Mouse (Mus musculus) hindbrain, embryonic 11.5 days (tissue): ENCODE measurements around the gene Lama5. TPM values are rescaled to one million over a fixed set of nuclear protein-coding genes. Genes with fewer than 3 reads are reported as not detected.

Experiments used
- ATAC-seq: fragments of 200-750 bp; cut with Nextera tagmentation; 2 replicates; pipeline ENCODE4 v1.8.0; 2017; ENCODE audit warnings: mild to moderate bottlenecking, moderate TSS enrichment, moderate library complexity; ENCODE audit not compliant: low FRiP score
- DNase-seq: peaks from one replicate; pipeline ENCODE4 v3.0.0-alpha.2; 2015; ENCODE audit warnings: low spot score
- H3K27ac ChIP-seq: fragments of 300-500 bp; sonication (generic); 2 replicates; pipeline ENCODE4 v1.5.1; 2014; ENCODE audit warnings: mild to moderate bottlenecking, low read depth, low read length
- H3K27me3 ChIP-seq: fragments of 300-500 bp; sonication (generic); 2 replicates; pipeline ENCODE4 v1.6.1; 2014; ENCODE audit warnings: mild to moderate bottlenecking, low read length, moderate library complexity, mixed read lengths; ENCODE audit not compliant: control insufficient read depth, insufficient read depth
- H3K36me3 ChIP-seq: fragments of 300-500 bp; sonication (generic); 2 replicates; pipeline ENCODE4 v1.6.1; 2014; ENCODE audit warnings: mild to moderate bottlenecking, low read length, moderate library complexity, mixed read lengths; ENCODE audit not compliant: control insufficient read depth, insufficient read depth
- H3K4me1 ChIP-seq: fragments of 300-500 bp; sonication (generic); replicated peaks from 2 replicates; pipeline ENCODE4 v1.6.1; 2014; ENCODE audit warnings: low read length, mixed read lengths; ENCODE audit not compliant: control insufficient read depth, insufficient read depth
- H3K4me2 ChIP-seq: fragments of 300-500 bp; sonication (generic); replicated peaks from 2 replicates; pipeline ENCODE4 v1.6.1; 2014; ENCODE audit warnings: mild to moderate bottlenecking, low read depth, low read length
- H3K4me3 ChIP-seq: fragments of 300-500 bp; sonication (generic); 2 replicates; pipeline ENCODE4 v1.5.1; 2014; ENCODE audit warnings: low read depth, low read length
- H3K9ac ChIP-seq: fragments of 300-500 bp; sonication (generic); 2 replicates; pipeline ENCODE4 v1.6.1; 2014; ENCODE audit warnings: low read depth, low read length
- H3K9me3 ChIP-seq: fragments of 300-500 bp; sonication (generic); 2 replicates; pipeline ENCODE4 v1.6.1; 2016; ENCODE audit warnings: low read length; ENCODE audit not compliant: control insufficient read depth
- WGBS: fragments of 180-500 bp; shearing (Covaris S2); extraction: QIAGEN DNeasy Blood & Tissue Kit; methylation state at CpG from one replicate; pipeline ENCODE4 v1.1.7; 2014; 5-methylcytosine and 5-hydroxymethylcytosine counted together
- polyA plus RNA-seq: library from polyadenylated mRNA; unstranded; fragments of >200 nt; fragmentation: Nextera tagmentation; extraction: Ambion mirVana; gene quantifications from 2 replicates; pipeline ENCODE4 v1.2.1, GENCODE M21; 2014

The Lama5 gene
- polyA plus RNA-seq, 1 experiment from 2014 or later, result 4.4 TPM

DNA sequence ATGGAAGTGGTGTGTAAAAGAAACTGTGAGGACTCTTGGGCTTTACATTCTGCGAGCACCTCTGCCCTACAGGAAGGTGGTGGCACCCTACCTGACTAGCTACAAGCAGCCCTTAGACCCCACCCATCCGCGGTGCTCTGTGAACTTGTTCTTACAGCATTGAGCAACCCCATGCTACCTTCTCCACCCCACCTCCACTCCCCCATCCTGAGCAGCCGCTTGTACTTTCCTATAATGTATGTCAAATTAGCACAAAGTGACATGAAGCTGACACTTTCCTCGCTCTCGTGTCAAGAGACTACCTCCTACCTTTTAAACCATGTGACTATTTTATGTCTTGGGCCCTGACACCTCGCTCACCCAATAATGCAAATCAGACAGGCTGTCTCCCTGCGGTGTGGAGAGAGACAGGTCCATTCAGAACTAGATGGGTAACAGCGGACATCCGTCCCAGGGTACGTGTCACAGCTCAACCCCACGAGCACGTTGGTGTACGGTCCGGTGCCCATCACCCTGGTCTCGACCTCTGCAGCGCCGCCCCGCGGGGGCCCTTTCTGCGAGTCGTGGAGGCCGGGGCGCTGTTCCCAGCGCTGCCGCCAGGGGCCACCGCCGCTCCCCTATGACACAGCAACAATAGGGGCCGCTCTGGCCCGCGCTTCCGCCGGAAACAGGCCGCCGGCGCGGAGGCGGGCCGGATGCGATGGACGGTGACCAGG, 54.7 kb downstream of the Lama5 start, which contains the start of gene Adrm1:
Gene Adrm1 (plus strand): TSS at position 680 of the 716 bp plus-strand sequence.
- peak; percentile 98 for DNase-seq
- Histone ChIP-seq H3K4me1 (no peaks in the 10 kb centered on the region; the same call in 1 of the 2 replicates), H3K27me3 (no peaks in the 10 kb centered on the region), H3K36me3 (peaks cover 7% of the 10 kb centered on the region; the same call in 1 of the 2 replicates), H3K9me3 (no peaks in the 10 kb centered on the region), H3K9ac (peak within 1 kb of the TSS; percentile 81), H3K4me3 (peak within 1 kb of the TSS; percentile 68), H3K27ac (peak within 1 kb of the TSS; percentile 82), H3K4me2 (peak within 1 kb of the TSS; percentile 93)
- WGBS, result 9% methylated on average over 34 of the region's 41 CpGs
- peak; percentile 99 for ATAC-seq

DNA sequence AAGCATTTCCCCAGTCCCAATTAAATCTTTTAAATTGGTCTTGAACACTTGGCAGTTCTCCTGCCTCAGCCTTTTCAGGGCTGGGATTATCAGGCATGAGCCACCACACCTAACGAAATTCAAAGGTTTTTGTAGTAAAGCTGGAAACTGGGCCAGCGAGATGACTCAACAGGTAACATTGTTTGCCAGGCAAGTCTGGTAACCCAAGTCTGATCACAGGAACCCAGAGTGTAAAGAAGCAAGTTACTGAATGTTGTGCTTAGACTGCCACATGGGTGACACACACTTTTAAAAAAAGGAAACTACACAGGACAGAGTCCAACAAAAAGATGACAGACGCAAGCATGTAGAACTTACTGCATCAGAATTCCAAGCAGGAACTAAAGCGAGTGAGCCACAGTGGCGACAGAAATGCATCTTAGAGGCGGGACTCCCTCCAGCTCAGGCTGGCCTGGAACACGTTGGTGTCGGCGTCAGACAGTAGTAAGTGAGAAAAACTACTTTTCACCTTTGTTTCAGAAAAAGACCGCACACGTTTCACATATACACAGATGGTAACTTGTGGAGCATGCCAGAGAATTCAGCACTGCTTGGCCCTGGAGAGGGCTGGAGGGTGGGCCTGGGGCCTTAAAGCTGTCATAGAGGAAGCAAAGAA, 55.4 kb downstream of the Lama5 start:
- Histone ChIP-seq H3K9ac (no peak overlapping the region), H3K36me3 (peaks cover 5% of the 10 kb centered on the region; the same call in 1 of the 2 replicates), H3K4me2 (no peak overlapping the region), H3K27me3 (no peaks in the 10 kb centered on the region), H3K9me3 (no peaks in the 10 kb centered on the region), H3K27ac (no peak overlapping the region), H3K4me3 (no peak overlapping the region), H3K4me1 (no peaks in the 10 kb centered on the region; the same call in 1 of the 2 replicates)
- WGBS, result 93% methylated on average over 11 of the region's 11 CpGs
- ATAC-seq (no peak), DNase-seq (no peak)

DNA sequence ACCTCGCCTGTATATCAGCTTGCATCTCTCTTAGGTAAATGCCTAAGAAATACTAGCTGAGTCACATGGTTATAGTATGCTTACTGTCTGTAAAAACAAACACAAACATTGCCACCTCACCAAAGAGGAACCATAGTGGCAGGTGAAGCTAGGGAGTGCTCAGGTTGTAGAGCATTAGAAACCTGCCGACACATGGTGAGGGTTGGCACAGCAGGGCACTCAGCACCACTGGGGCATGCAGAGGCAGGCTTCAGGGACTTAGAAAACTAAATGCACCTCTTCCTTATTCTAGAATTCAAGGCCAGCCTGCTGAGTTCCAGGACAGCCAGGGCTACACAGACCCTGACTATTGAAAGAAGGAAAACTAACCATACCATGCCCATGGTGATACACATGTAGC, 58.8 kb downstream of the Lama5 start:
- H3K9ac ChIP-seq, result no peak overlapping the region
- no peaks in the 10 kb centered on the region for H3K27me3 ChIP-seq
- 88% methylated on average over 2 of the region's 2 CpGs for WGBS
- no peak overlapping the region for H3K4me2 ChIP-seq
- ATAC-seq, result no peak
- no peaks in the 10 kb centered on the region; the same call in 1 of the 2 replicates for H3K4me1 ChIP-seq
- H3K27ac ChIP-seq, result no peak overlapping the region
- H3K9me3 ChIP-seq, result no peaks in the 10 kb centered on the region
- no peak overlapping the region for H3K4me3 ChIP-seq
- DNase-seq, result no peak
- peaks cover 3% of the 10 kb centered on the region; the same call in 1 of the 2 replicates for H3K36me3 ChIP-seq

DNA sequence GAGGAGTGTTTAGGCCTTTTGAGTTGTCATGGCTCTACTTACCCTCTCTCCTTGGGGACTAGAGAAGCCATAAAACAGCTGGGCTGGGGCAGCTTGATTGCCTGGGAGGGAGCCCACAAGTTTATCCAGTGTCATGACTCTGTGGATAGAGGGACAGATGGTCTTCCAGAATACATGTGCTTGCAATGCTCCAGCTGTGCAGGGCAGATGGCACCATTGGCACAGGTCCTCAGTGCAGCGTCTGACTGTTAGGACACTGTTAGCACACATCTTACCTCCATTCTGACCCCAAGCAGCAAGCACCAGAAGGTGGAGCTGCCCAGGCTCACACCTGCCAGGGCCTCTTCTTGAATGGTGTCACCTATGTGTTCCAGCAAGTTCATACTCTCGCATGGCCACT, 59.8 kb downstream of the Lama5 start:
- Histone ChIP-seq H3K27ac (no peak overlapping the region), H3K4me3 (no peak overlapping the region), H3K27me3 (no peaks in the 10 kb centered on the region), H3K4me2 (no peak overlapping the region), H3K4me1 (no peaks in the 10 kb centered on the region; the same call in 1 of the 2 replicates), H3K9me3 (no peaks in the 10 kb centered on the region), H3K36me3 (peaks cover 3% of the 10 kb centered on the region; the same call in 1 of the 2 replicates), H3K9ac (no peak overlapping the region)
- ATAC-seq (no peak), DNase-seq (no peak)
- 88% methylated on average over 2 of the region's 2 CpGs for WGBS

DNA sequence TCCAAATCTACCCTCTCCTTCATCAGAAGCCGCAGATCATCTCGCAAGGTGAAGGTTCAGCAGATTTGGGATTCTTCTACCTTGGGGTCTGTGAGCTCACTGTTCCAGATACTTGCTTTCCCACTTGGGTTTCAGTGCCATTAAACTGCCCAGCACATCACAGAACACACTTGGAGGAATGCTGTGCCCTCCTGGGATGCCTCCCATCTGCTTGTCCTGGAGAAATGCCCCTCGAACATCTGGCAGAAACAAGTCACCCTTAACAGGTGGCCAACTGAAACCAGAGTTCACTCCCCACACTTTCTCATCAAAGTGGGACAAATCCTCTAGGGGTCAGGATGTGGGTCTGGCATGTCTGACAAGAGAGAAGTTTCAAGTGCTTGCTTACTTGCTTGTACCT, 67.0 kb downstream of the Lama5 start:
- 93% methylated on average over 3 of the region's 3 CpGs for WGBS
- DNase-seq, result no peak
- Histone ChIP-seq H3K9ac (no peak overlapping the region), H3K36me3 (peaks cover 5% of the 10 kb centered on the region; the same call in 1 of the 2 replicates), H3K4me1 (no peaks in the 10 kb centered on the region), H3K27ac (no peak overlapping the region), H3K27me3 (no peaks in the 10 kb centered on the region), H3K9me3 (no peaks in the 10 kb centered on the region), H3K4me2 (no peak overlapping the region), H3K4me3 (no peak overlapping the region)
- no peak for ATAC-seq

- H3K4me2 ChIP-seq, result no peak overlapping the region
- DNase-seq (no peak), ATAC-seq (no peak)
- H3K4me1 ChIP-seq, result no peaks in the 10 kb centered on the region
- no peaks in the 10 kb centered on the region for H3K9me3 ChIP-seq
- no peak overlapping the region for H3K27ac ChIP-seq
- no peaks in the 10 kb centered on the region for H3K27me3 ChIP-seq
- WGBS, result 75% methylated on average over 3 of the region's 3 CpGs
- H3K9ac ChIP-seq, result no peak overlapping the region
- H3K4me3 ChIP-seq, result no peak overlapping the region
- H3K36me3 ChIP-seq, result peaks cover 2% of the 10 kb centered on the region; the same call in 1 of the 2 replicates
These were observed 70.9 kb downstream of the Lama5 start for GRCm38 (mm10) chr2:180154796-180155195.

- DNase-seq (no peak), ATAC-seq (no peak)
- Histone ChIP-seq H3K4me2 (no peak overlapping the region), H3K9ac (no peak overlapping the region), H3K4me1 (no peaks in the 10 kb centered on the region), H3K36me3 (0 out of 2 replicates have a peak, but pooled peaks cover 4% of the 10 kb centered on the region), H3K4me3 (no peak overlapping the region), H3K27me3 (no peaks in the 10 kb centered on the region), H3K27ac (no peak overlapping the region), H3K9me3 (no peaks in the 10 kb centered on the region)
- WGBS, result 91% methylated on average over 9 of the region's 9 CpGs
These were observed 77.1 kb downstream of the Lama5 start for GRCm38 (mm10) chr2:180148551-180148950.

DNA sequence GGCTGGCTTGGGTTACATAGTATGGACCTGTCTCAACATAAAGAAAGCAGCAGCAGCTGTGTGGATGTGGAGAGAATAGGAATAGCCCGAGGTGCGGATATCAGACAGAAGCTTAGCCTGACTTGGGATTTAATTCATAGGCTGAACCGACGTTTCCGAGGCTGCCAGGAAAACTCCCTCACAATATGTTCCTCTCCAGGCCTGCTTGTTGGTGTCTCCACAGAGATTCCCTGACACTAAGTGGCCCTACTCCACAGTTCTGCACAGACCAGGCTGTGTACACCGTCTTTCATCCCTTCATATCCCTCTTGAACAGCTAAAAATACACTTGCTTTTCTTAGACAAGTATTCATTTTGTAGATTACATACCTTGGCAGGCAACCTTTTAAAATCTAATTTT, 78.3 kb downstream of the Lama5 start:
- WGBS, result 91% methylated on average over 6 of the region's 6 CpGs
- no peaks in the 10 kb centered on the region for H3K4me1 ChIP-seq
- H3K9me3 ChIP-seq, result no peaks in the 10 kb centered on the region
- H3K9ac ChIP-seq, result no peak overlapping the region
- H3K27me3 ChIP-seq, result no peaks in the 10 kb centered on the region
- no peak overlapping the region for H3K4me3 ChIP-seq
- ATAC-seq (no peak), DNase-seq (no peak)
- 0 out of 2 replicates have a peak, but pooled peaks cover 4% of the 10 kb centered on the region for H3K36me3 ChIP-seq
- H3K27ac ChIP-seq, result no peak overlapping the region
- no peak overlapping the region for H3K4me2 ChIP-seq
